Mouse (Mus musculus) hindbrain, postnatal 0 days (tissue): ENCODE results near the gene Ctnnd2. TPM values are rescaled to one million over a fixed set of nuclear protein-coding genes. Genes with fewer than 3 reads are reported as not detected.

ENCODE experiments used
- ATAC-seq: fragments of 200-750 bp; cut with Nextera tagmentation; 2 replicates; pipeline ENCODE4 v1.8.0; 2017; ENCODE audit warnings: mild to moderate bottlenecking, moderate TSS enrichment, moderate library complexity
- DNase-seq: peaks from one replicate; pipeline ENCODE4 v3.0.0-alpha.2; 2015; ENCODE audit warnings: low spot score
- H3K27ac ChIP-seq: fragments of 300-500 bp; sonication (generic); 2 replicates; pipeline ENCODE4 v1.5.1; 2014; ENCODE audit warnings: mild to moderate bottlenecking
- H3K27me3 ChIP-seq: fragments of 300-500 bp; sonication (generic); 2 replicates; pipeline ENCODE4 v1.6.1; 2014; ENCODE audit warnings: low read length, mixed read lengths; ENCODE audit not compliant: insufficient read depth
- H3K36me3 ChIP-seq: fragments of 300-500 bp; sonication (generic); 2 replicates; pipeline ENCODE4 v1.6.1; 2014; ENCODE audit warnings: low read length, mixed read lengths; ENCODE audit not compliant: insufficient read depth
- H3K4me1 ChIP-seq: fragments of 300-500 bp; sonication (generic); 2 replicates; pipeline ENCODE4 v1.6.1; 2014; ENCODE audit warnings: antibody characterized with exemption, low read length, mixed read lengths; ENCODE audit not compliant: insufficient read depth
- H3K4me2 ChIP-seq: fragments of 300-500 bp; sonication (generic); 2 replicates; pipeline ENCODE4 v1.6.1; 2014; ENCODE audit warnings: low read depth, mild to moderate bottlenecking, low read length, moderate library complexity, mixed read lengths
- H3K4me3 ChIP-seq: fragments of 300-500 bp; sonication (generic); 2 replicates; pipeline ENCODE4 v1.5.1; 2014; ENCODE audit warnings: low read length
- H3K9ac ChIP-seq: fragments of 300-500 bp; sonication (generic); replicated peaks from 2 replicates; pipeline ENCODE4 v1.6.1; 2014; ENCODE audit warnings: mild to moderate bottlenecking, low read length, moderate library complexity, mixed read lengths
- H3K9me3 ChIP-seq: fragments of 300-500 bp; sonication (generic); 2 replicates; pipeline ENCODE4 v1.6.1; 2016; ENCODE audit warnings: low read length, mixed read lengths
- CTCF ChIP-seq: IDR thresholded peaks from 2 replicates; pipeline ENCODE4 v1.5.1; 2016; ENCODE audit warnings: antibody characterized with exemption, control low read depth, low read depth
- WGBS: fragments of 180-500 bp; shearing (Covaris S2); extraction: QIAGEN DNeasy Blood & Tissue Kit; methylation state at CpG from one replicate; pipeline ENCODE4 v1.1.7; 2014; 5-methylcytosine and 5-hydroxymethylcytosine counted together
- polyA plus RNA-seq: library from polyadenylated mRNA; unstranded; fragments of >200 nt; fragmentation: Nextera tagmentation; extraction: Ambion mirVana; gene quantifications from 2 replicates; pipeline ENCODE4 v1.2.1, GENCODE M21; 2015
- total RNA-seq: library from RNA; depleted of rRNA; stranded (reverse); fragments of >200 nt; gene quantifications from 2 replicates; pipeline ENCODE4 v1.2.3, GENCODE M21; 2014

Ctnnd2 gene
- total and polyA plus RNA-seq, 2 experiments from 2014 or later: 67.2 to 157 TPM

DNA sequence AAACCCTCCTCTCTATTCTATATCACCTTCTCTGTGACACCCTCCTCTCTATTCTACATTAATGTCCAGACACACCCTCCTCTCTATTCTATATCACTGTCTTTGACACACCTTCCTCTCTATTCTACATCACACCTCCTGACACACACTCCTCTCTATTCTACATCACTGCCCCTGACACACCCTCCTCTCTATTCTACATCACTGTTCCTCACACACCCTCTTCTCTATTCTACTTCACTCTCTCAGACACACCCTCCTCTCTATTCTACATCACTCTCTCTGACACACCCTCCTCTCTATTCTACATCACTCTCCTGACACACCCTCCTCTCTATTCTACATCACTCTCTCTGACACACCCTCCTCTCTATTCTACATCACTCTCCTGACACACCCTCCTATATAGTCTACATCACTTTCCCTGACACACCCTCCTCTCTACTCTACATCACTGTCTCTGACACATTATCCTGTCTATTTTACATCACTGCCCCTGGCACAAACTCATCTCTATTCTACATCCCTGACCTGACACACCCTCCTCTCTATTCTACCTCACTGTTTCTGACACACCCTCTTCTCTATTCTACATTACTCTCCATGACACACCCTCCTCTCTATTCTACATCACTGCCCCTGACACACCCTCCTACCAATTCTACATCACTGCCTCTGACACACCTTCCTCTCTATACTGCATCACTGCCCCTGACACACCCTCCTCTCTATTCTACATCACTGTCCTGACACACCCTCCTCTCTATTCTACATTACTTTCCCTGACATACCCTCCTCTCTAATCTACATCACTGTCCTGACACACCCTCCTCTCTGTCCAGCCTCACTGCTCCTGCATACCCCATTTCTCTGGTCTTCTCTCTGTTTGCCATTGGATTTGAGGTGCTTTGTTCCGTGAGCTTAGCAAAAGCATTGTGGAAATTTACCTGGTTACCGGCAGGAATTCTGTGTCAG lies 161.2 kb downstream of the Ctnnd2 start:
- no peaks in the 10 kb centered on the region for H3K36me3 ChIP-seq
- DNase-seq (no peak), ATAC-seq (no peak)
- 69% methylated on average over 2 of the region's 2 CpGs for WGBS
- no peaks in the 10 kb centered on the region for H3K4me1 ChIP-seq
- no peak for TF ChIP-seq CTCF
- H3K4me2 ChIP-seq: no peak overlapping the region
- no peak overlapping the region for H3K27ac ChIP-seq
- H3K27me3 ChIP-seq: no peaks in the 10 kb centered on the region
- H3K9me3 ChIP-seq: no peaks in the 10 kb centered on the region
- H3K9ac ChIP-seq: no peak overlapping the region
- no peak overlapping the region for H3K4me3 ChIP-seq

DNA sequence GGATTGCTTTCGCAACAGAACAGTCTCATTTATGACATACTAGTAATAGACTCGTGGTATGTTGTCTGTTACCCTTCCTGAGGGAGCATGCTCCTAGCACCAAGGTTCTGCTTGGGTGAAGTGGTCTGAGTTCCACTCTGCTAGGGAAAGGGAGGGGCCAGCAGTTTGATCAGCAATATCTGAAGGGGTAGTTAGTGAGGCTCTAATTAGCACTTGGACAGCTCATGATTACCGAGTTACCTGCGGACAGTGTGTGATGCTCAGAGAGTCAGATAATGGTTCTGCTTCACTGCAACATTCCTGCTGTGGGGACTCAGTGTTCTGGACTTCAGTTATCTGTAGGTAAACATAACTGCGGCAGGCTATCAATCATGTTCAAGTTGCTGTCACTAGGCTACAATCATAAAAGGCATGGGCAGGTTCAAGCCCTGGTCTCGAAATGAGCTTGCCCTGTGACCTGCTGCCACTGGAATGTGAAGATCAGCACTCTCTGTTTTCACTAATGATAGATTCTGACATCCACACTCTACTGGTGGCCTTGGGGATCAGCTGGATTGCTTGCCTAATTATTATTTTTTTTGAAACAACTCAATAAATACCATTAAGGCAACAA lies 166.3 kb downstream of the Ctnnd2 start:
- TF ChIP-seq CTCF: no peak
- Histone ChIP-seq H3K27me3 (no peaks in the 10 kb centered on the region), H3K9me3 (no peaks in the 10 kb centered on the region), H3K4me3 (no peak overlapping the region), H3K36me3 (no peaks in the 10 kb centered on the region), H3K4me1 (no peaks in the 10 kb centered on the region), H3K4me2 (no peak overlapping the region), H3K27ac (no peak overlapping the region), H3K9ac (no peak overlapping the region)
- DNase-seq: no peak
- ATAC-seq: no peak
- 70% methylated on average over 6 of the region's 6 CpGs for WGBS

DNA sequence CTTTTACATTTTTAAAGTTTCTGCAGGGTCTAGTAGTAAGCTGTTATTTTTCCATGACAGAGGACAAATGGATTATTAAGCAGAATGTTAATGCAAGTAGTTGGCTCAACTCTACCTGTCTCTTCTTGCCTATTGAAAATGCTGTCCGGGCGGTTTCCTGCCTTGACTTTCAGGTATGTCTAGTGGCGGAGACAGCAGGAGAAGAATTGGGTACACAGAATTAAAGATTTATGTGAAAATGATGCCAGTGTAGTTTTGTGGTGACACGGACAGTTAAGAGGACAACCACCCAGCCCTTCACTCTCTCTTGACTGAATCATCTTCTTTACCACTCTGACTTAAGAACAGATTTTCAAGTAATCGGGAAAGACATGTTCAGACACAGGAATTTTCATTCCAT lies 173.4 kb downstream of the Ctnnd2 start:
- Histone ChIP-seq H3K27ac (no peak overlapping the region), H3K4me2 (no peak overlapping the region), H3K9ac (no peak overlapping the region), H3K27me3 (no peaks in the 10 kb centered on the region), H3K36me3 (no peaks in the 10 kb centered on the region), H3K4me3 (no peak overlapping the region), H3K9me3 (no peaks in the 10 kb centered on the region), H3K4me1 (no peaks in the 10 kb centered on the region)
- DNase-seq: no peak
- WGBS: 97% methylated on average over 5 of the region's 5 CpGs
- ATAC-seq: no peak
- TF ChIP-seq CTCF: no peak

DNA sequence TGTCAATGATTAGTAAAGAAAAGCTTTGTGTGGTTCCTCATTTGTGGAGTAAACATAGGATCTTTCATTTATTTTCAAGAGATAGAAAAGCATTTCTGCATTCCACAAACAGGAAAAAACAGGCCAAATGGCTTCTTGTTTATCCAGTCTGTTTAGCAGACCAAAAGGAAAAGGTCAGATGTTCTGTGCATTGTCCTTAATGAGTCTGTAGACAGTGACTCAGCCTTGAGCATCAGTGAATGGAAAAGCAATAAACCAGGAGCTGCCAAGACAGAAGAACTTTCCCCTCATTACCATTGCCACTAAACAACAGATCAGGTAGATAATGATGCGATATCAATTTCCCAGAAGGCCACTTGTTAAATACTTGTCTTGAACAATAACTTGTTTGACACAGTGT lies 192.1 kb downstream of the Ctnnd2 start:
- 93% methylated on average over 1 of the region's 1 CpGs for WGBS
- ATAC-seq (no peak), DNase-seq (no peak)
- H3K27ac ChIP-seq: no peak overlapping the region
- no peaks in the 10 kb centered on the region for H3K4me1 ChIP-seq
- no peak overlapping the region for H3K9ac ChIP-seq
- no peaks in the 10 kb centered on the region for H3K27me3 ChIP-seq
- H3K4me2 ChIP-seq: no peak overlapping the region
- TF ChIP-seq CTCF: no peak
- no peaks in the 10 kb centered on the region for H3K9me3 ChIP-seq
- no peak overlapping the region for H3K4me3 ChIP-seq
- H3K36me3 ChIP-seq: no peaks in the 10 kb centered on the region

DNA sequence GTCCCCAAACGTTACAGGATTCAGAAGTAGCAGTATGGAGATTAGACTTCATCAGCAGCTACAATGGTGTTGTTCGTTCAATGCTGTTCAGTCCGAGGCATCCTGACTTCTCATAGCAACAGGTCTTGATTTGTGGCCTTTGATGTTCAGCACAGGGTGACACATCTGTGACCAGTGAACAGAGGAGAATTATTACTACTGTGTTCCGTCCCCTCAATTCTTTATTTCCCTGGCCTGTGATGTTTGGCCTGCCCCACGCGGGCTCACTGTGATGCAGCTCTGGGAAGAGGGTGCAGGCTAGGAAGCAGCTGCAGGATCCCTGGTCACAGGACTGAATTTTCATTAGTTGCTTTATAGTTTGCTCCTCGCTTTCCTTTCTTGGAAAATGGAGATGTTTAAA lies 197.6 kb downstream of the Ctnnd2 start:
- no peaks in the 10 kb centered on the region for H3K27me3 ChIP-seq
- no peaks in the 10 kb centered on the region for H3K4me1 ChIP-seq
- H3K4me2 ChIP-seq: no peak overlapping the region
- H3K9ac ChIP-seq: no peak overlapping the region
- no peaks in the 10 kb centered on the region for H3K9me3 ChIP-seq
- no peak overlapping the region for H3K27ac ChIP-seq
- TF ChIP-seq CTCF: no peak
- ATAC-seq (no peak), DNase-seq (no peak)
- WGBS: 59% methylated on average over 7 of the region's 7 CpGs
- no peak overlapping the region for H3K4me3 ChIP-seq
- no peaks in the 10 kb centered on the region for H3K36me3 ChIP-seq

DNA sequence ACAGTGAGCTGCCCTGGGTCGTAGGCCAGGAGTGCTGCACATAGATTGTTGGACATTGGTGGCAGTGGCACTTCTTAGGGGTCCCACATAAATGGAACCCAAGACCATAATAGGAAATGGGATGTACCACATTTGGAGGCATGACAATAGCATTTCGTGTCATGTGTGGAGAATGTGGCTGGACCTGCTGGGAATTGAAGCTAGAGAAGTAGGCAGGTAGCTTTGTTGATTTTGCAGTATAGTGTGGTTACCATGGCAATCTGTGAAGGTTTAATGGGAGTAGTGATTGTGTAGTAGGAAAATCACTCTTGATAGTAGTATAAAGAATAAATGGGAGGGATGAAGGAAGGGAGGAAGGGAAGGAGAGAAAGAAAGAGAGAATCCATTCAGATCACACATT lies 198.8 kb downstream of the Ctnnd2 start:
- Histone ChIP-seq H3K27ac (no peak overlapping the region), H3K27me3 (no peaks in the 10 kb centered on the region), H3K36me3 (no peaks in the 10 kb centered on the region), H3K9me3 (no peaks in the 10 kb centered on the region), H3K4me1 (no peaks in the 10 kb centered on the region), H3K4me3 (no peak overlapping the region), H3K4me2 (no peak overlapping the region), H3K9ac (no peak overlapping the region)
- ATAC-seq (no peak), DNase-seq (no peak)
- TF ChIP-seq CTCF: no peak
- 68% methylated on average over 2 of the region's 2 CpGs for WGBS
